Mouse (Mus musculus): Measurements from ENCODE around the gene Dlgap3. TPM values are rescaled to one million over a fixed set of nuclear protein-coding genes. Genes with fewer than 3 reads are reported as not detected.

The Dlgap3 gene
- polyA plus RNA-seq, 1 experiment from 2014 or later: 0.57 TPM

GRCm38 (mm10) chr4:127242696-127243095 lies 73.7 kb downstream of the Dlgap3 start:
- Histone ChIP-seq H3K36me3 (peaks cover 12% of the 10 kb centered on the region), H3K27me3 (replicated peaks) (peaks cover 26% of the 10 kb centered on the region), H3K9ac (no peak overlapping the region), H3K27ac (replicated peaks) (no peak overlapping the region), H3K4me2 (no peak overlapping the region), H3K4me3 (no peak overlapping the region), H3K9me3 (no peaks in the 10 kb centered on the region), H3K4me1 (peaks cover 15% of the 10 kb centered on the region)
- 49% methylated on average over 6 of the region's 6 CpGs for WGBS
- ATAC-seq (ENCODE audit: extremely low read depth, insufficient number of reproducible peaks, low FRiP score, low TSS enrichment): no peak

GRCm38 (mm10) chr4:127243552-127243951 lies 74.5 kb downstream of the Dlgap3 start, which contains the start of gene Smim12:
Gene Smim12, plus strand, starts transcription at chr4:127243784.
- Histone ChIP-seq H3K4me3 (peak within 1 kb of the TSS; percentile 99), H3K36me3 (peaks cover 19% of the 10 kb centered on the region), H3K9me3 (no peaks in the 10 kb centered on the region), H3K9ac (peak within 1 kb of the TSS; percentile 96), H3K4me1 (peaks cover 15% of the 10 kb centered on the region), H3K4me2 (peak within 1 kb of the TSS; percentile 98), H3K27ac (replicated peaks) (peak within 1 kb of the TSS; percentile 25), H3K27me3 (replicated peaks) (peaks cover 18% of the 10 kb centered on the region)
- ATAC-seq (ENCODE audit: extremely low read depth, insufficient number of reproducible peaks, low FRiP score, low TSS enrichment): peak; percentile 98
- WGBS: under 1% methylated on average over 29 of the region's 29 CpGs

GRCm38 (mm10) chr4:127243953-127244352 lies 74.9 kb downstream of the Dlgap3 start:
- Histone ChIP-seq H3K36me3 (peaks cover 23% of the 10 kb centered on the region), H3K27ac (replicated peaks) (peak overlapping the region; percentile 25), H3K9me3 (no peaks in the 10 kb centered on the region), H3K9ac (peak overlapping the region; percentile 96), H3K4me1 (peaks cover 15% of the 10 kb centered on the region), H3K27me3 (replicated peaks) (peaks cover 14% of the 10 kb centered on the region), H3K4me2 (peak overlapping the region; percentile 98), H3K4me3 (peak overlapping the region; percentile 99)
- under 1% methylated on average over 26 of the region's 26 CpGs for WGBS
- no peak; the same call in 1 of the 2 replicates for ATAC-seq (ENCODE audit: extremely low read depth, insufficient number of reproducible peaks, low FRiP score, low TSS enrichment)

GRCm38 (mm10) chr4:127249701-127250349 lies 80.8 kb downstream of the Dlgap3 start:
- peak; percentile 63; the same call in 1 of the 2 replicates for ATAC-seq (ENCODE audit: extremely low read depth, insufficient number of reproducible peaks, low FRiP score, low TSS enrichment)
- Histone ChIP-seq H3K27ac (replicated peaks) (no peak overlapping the region), H3K36me3 (peaks cover 26% of the 10 kb centered on the region), H3K4me2 (no peak overlapping the region), H3K9me3 (0 out of 2 replicates have a peak, but pooled peaks cover 5% of the 10 kb centered on the region), H3K4me3 (no peak overlapping the region), H3K27me3 (replicated peaks) (peaks cover 6% of the 10 kb centered on the region; the same call in 1 of the 2 replicates), H3K4me1 (peaks cover 27% of the 10 kb centered on the region), H3K9ac (no peak overlapping the region)
- WGBS: 3% methylated on average over 5 of the region's 5 CpGs

GRCm38 (mm10) chr4:127251963-127252585 lies 83.1 kb downstream of the Dlgap3 start:
- ATAC-seq (ENCODE audit: extremely low read depth, insufficient number of reproducible peaks, low FRiP score, low TSS enrichment): peak; percentile 38; the same call in 1 of the 2 replicates
- H3K27me3 ChIP-seq (replicated peaks): peaks cover 20% of the 10 kb centered on the region
- H3K4me3 ChIP-seq: peak overlapping the region; percentile 32
- WGBS: 35% methylated on average over 22 of the region's 22 CpGs
- 0 out of 2 replicates have a peak, but pooled peaks cover 5% of the 10 kb centered on the region for H3K9me3 ChIP-seq
- peak overlapping the region; percentile 37 for H3K9ac ChIP-seq
- H3K36me3 ChIP-seq: peaks cover 20% of the 10 kb centered on the region
- peak overlapping the region; percentile 69 for H3K27ac ChIP-seq (replicated peaks)
- peaks cover 25% of the 10 kb centered on the region for H3K4me1 ChIP-seq
- peak overlapping the region; percentile 63 for H3K4me2 ChIP-seq

- Histone ChIP-seq H3K36me3 (no peaks in the 10 kb centered on the region), H3K4me3 (no peak overlapping the region), H3K9me3 (0 out of 2 replicates have a peak, but pooled peaks cover 5% of the 10 kb centered on the region), H3K4me2 (no peak overlapping the region), H3K27ac (replicated peaks) (no peak overlapping the region), H3K9ac (no peak overlapping the region), H3K27me3 (replicated peaks) (peaks cover 20% of the 10 kb centered on the region), H3K4me1 (peaks cover 32% of the 10 kb centered on the region)
- no peak for ATAC-seq (ENCODE audit: extremely low read depth, insufficient number of reproducible peaks, low FRiP score, low TSS enrichment)
- WGBS: 50% methylated on average over 5 of the region's 5 CpGs
Observed at GRCm38 (mm10) chr4:127256739-127257138, 87.7 kb downstream of the Dlgap3 start.

GRCm38 (mm10) chr4:127258186-127258897 lies 89.3 kb downstream of the Dlgap3 start:
- Histone ChIP-seq H3K27me3 (replicated peaks) (peaks cover 16% of the 10 kb centered on the region), H3K9me3 (0 out of 2 replicates have a peak, but pooled peaks cover 5% of the 10 kb centered on the region), H3K36me3 (no peaks in the 10 kb centered on the region), H3K4me1 (peaks cover 34% of the 10 kb centered on the region), H3K4me2 (peak overlapping the region; percentile 33), H3K27ac (replicated peaks) (peak overlapping the region; percentile 54), H3K4me3 (no peak overlapping the region), H3K9ac (peak overlapping the region; percentile 37)
- 20% methylated on average over 12 of the region's 12 CpGs for WGBS
- ATAC-seq (ENCODE audit: extremely low read depth, insufficient number of reproducible peaks, low FRiP score, low TSS enrichment): no peak

GRCm38 (mm10) chr4:127261601-127262000 lies 92.6 kb downstream of the Dlgap3 start:
- no peaks in the 10 kb centered on the region for H3K9me3 ChIP-seq
- H3K4me1 ChIP-seq: peaks cover 49% of the 10 kb centered on the region
- no peaks in the 10 kb centered on the region for H3K36me3 ChIP-seq
- H3K9ac ChIP-seq: no peak overlapping the region
- H3K4me2 ChIP-seq: no peak overlapping the region
- WGBS: 78% methylated on average over 14 of the region's 14 CpGs
- no peak overlapping the region for H3K4me3 ChIP-seq
- H3K27ac ChIP-seq (replicated peaks): no peak overlapping the region
- no peak for ATAC-seq (ENCODE audit: extremely low read depth, insufficient number of reproducible peaks, low FRiP score, low TSS enrichment)
- H3K27me3 ChIP-seq (replicated peaks): 0 out of 2 replicates have a peak, but pooled peaks cover 4% of the 10 kb centered on the region

- Histone ChIP-seq H3K27me3 (replicated peaks) (0 out of 2 replicates have a peak, but pooled peaks cover 6% of the 10 kb centered on the region), H3K4me2 (peak overlapping the region; percentile 13; the same call in 1 of the 2 replicates), H3K4me3 (no peak overlapping the region), H3K4me1 (peaks cover 33% of the 10 kb centered on the region), H3K27ac (replicated peaks) (peak overlapping the region; percentile 78), H3K9me3 (no peaks in the 10 kb centered on the region), H3K36me3 (no peaks in the 10 kb centered on the region), H3K9ac (peak overlapping the region; percentile 37; the same call in 1 of the 2 replicates)
- 47% methylated on average over 19 of the region's 19 CpGs for WGBS
- ATAC-seq (ENCODE audit: extremely low read depth, insufficient number of reproducible peaks, low FRiP score, low TSS enrichment): peak; percentile 43; the same call in 1 of the 2 replicates
Observed at GRCm38 (mm10) chr4:127263438-127264182, 94.6 kb downstream of the Dlgap3 start.

- Histone ChIP-seq H3K4me2 (peak overlapping the region; percentile 13; the same call in 1 of the 2 replicates), H3K27ac (replicated peaks) (peak overlapping the region; percentile 78), H3K9me3 (no peaks in the 10 kb centered on the region), H3K9ac (peak overlapping the region; percentile 37; the same call in 1 of the 2 replicates), H3K4me3 (no peak overlapping the region), H3K36me3 (no peaks in the 10 kb centered on the region), H3K27me3 (replicated peaks) (peaks cover 8% of the 10 kb centered on the region), H3K4me1 (peaks cover 28% of the 10 kb centered on the region)
- ATAC-seq (ENCODE audit: extremely low read depth, insufficient number of reproducible peaks, low FRiP score, low TSS enrichment): no peak
- 39% methylated on average over 5 of the region's 5 CpGs for WGBS
Observed at GRCm38 (mm10) chr4:127264183-127264554, 95.2 kb downstream of the Dlgap3 start.

Data from heart, embryonic 13.5 days (tissue).